Mouse (Mus musculus): ENCODE measurements around the gene Mark3. TPM values are rescaled to one million over a fixed set of nuclear protein-coding genes. Genes with fewer than 3 reads are reported as not detected.
"Not testable (repeated sequence)": the region's sequence is repeated elsewhere in the genome, so short reads cannot be mapped to it uniquely, and the experiment has no call there.

Gene Mark3
- polyA plus RNA-seq, 1 experiment from 2014 or later = 42.1 TPM

DNA sequence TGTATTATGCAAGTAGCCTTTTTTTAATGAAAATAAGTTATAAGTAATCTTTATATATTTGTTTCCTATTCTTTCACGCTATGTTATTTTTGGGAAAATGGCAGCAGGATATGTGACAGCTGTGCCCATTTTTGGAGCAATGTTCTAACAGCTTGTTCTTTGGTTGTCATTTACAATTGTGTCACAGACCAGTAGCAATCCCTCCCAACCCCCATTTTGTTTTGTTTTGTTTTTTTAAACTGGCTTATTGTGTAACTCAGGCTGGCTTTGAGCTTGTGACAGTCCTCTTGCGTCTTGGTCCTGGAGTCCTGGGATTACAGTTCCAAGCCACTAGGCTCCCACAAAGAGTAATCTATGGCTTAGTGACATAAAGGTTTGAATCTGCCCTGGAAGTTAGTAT lies 31.3 kb downstream of the Mark3 start:
- 93% methylated on average over 2 of the region's 2 CpGs for WGBS

DNA sequence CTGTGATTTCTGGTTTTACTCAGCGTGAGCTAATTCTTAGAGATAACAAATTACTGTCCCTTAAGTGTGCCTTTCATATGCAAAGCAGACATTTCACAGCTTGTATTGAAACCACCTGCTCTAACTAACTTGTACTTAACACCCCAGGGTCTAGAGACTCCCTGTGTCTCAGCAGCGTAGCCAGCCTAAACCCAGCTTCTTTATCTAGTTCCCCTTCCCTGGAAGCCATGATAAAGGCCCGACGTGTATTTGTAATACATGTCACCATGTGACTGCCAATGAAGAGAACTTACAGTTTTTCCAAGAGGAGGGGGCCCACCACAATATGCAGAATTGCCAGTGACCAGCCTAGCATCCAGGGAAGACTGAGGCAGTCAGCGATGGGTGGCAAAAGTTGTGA lies 33.7 kb downstream of the Mark3 start:
- no peak for DNase-seq (ENCODE audit: extremely low spot score, low spot score)
- no peak overlapping the region for H3K27ac ChIP-seq
- 47% methylated on average over 5 of the region's 5 CpGs for WGBS
- H3K9me3 ChIP-seq = no peaks in the 10 kb centered on the region
- no peaks in the 10 kb centered on the region for H3K27me3 ChIP-seq (ENCODE audit: poor library complexity, severe bottlenecking)
- peaks cover 10% of the 10 kb centered on the region; the same call in 1 of the 2 replicates for H3K4me1 ChIP-seq
- H3K36me3 ChIP-seq (replicated peaks) = peaks cover 96% of the 10 kb centered on the region
- no peak overlapping the region for H3K4me3 ChIP-seq

More for the DNA sequence above, 31.3 kb downstream of the Mark3 start:
- no peaks in the 10 kb centered on the region for H3K27me3 ChIP-seq (ENCODE audit: poor library complexity, severe bottlenecking)
- H3K27ac ChIP-seq = no peak overlapping the region
- no peaks in the 10 kb centered on the region for H3K9me3 ChIP-seq
- H3K4me3 ChIP-seq = no peak overlapping the region
- DNase-seq (ENCODE audit: extremely low spot score, low spot score) = no peak
- H3K36me3 ChIP-seq (replicated peaks) = peaks cover 94% of the 10 kb centered on the region
- H3K4me1 ChIP-seq = peaks cover 10% of the 10 kb centered on the region; the same call in 1 of the 2 replicates

DNA sequence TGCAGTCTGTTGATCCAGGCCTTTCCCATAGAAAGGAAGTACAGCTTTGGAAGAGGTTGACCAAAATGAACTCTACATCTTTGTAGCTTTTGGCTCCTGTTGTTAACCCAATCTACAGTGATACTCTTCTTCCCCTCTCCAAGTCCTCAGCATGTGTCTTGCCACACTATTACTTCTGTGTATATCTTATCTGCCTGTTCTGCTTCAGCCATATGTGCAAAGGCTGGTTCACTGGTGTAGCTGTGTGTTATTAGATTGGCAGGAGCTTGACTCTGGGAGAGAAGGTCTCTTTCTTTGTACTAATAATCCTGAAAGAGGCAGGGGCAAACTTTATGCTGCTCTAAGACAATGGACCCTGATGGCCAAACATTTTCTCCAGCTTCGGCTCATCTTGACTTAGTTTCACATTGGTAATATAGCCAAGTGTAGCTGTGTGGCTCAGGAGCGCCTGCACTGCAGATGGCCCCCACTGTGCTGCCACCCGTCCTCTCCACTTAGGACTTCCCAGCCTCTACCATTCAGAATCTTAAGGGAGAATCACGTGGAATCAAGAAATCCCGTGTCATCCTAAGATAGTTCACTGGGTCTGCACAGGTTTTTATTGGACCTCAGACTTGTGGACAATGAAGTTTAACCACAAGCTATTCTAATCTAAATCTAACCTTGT lies 40.3 kb downstream of the Mark3 start:
- 93% methylated on average over 5 of the region's 5 CpGs for WGBS
- no peak for DNase-seq (ENCODE audit: extremely low spot score, low spot score)
- no peaks in the 10 kb centered on the region for H3K4me1 ChIP-seq
- no peaks in the 10 kb centered on the region for H3K27me3 ChIP-seq (ENCODE audit: poor library complexity, severe bottlenecking)
- H3K36me3 ChIP-seq (replicated peaks) = peaks cover 86% of the 10 kb centered on the region
- H3K9me3 ChIP-seq = no peaks in the 10 kb centered on the region
- no peak overlapping the region for H3K4me3 ChIP-seq
- no peak overlapping the region for H3K27ac ChIP-seq

DNA sequence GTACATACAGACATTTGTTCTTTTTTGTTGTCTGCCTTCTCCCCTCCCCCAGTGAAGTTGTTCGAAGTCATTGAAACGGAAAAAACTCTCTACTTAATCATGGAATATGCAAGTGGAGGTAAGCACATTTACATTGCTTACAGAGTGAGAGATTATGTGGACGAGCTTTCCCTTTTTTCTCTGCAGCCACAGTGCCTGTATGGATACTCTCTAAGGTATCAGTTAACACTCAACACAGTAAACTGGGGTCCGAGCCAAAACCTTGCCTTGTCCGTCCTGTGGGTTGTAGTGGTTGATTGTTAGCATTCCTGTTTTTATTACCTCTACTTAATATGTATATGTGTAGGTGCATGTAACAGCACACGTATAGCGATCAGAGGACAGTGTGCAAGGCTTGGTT lies 43.9 kb downstream of the Mark3 start:
- WGBS = 91% methylated on average over 7 of the region's 7 CpGs
- Histone ChIP-seq H3K4me1 (no peaks in the 10 kb centered on the region), H3K9me3 (no peaks in the 10 kb centered on the region), H3K4me3 (no peak overlapping the region), H3K36me3 (replicated peaks) (peaks cover 86% of the 10 kb centered on the region), H3K27ac (no peak overlapping the region), H3K27me3 (ENCODE audit: poor library complexity, severe bottlenecking) (no peaks in the 10 kb centered on the region)
- DNase-seq (ENCODE audit: extremely low spot score, low spot score) = no peak

DNA sequence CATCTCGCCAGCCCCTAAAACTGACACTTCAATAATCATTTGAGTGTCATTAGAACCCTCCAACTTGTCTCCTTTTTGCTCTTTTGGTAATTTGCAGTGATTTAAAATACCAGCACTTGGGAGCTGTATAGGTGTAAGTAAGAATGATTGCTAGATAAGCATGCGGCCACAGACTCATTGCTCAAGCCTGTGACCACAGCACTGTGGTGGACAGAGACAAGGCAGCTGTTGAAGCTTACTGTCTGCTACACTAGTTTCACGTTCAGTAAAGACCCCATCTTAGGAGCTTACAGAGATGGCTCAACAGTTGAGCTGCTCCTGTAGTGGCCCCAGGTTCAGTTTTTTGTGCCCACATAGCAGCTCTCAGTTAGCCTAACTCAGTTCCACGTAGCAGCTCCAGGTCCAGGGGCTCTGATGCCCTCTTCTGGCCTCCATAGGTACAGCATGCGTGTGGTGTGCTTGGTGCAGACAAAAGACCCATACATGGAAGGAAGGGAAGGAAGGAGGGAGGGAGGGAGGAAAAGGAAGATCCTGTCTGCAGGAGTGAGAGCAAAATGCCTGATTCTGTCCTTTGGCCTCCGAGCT lies 73.8 kb downstream of the Mark3 start:
- Histone ChIP-seq H3K36me3 (replicated peaks) (peaks cover 99% of the 10 kb centered on the region), H3K27ac (peak overlapping the region; percentile 26)
- peak; percentile 68 for DNase-seq (ENCODE audit: extremely low spot score, low spot score)

DNA sequence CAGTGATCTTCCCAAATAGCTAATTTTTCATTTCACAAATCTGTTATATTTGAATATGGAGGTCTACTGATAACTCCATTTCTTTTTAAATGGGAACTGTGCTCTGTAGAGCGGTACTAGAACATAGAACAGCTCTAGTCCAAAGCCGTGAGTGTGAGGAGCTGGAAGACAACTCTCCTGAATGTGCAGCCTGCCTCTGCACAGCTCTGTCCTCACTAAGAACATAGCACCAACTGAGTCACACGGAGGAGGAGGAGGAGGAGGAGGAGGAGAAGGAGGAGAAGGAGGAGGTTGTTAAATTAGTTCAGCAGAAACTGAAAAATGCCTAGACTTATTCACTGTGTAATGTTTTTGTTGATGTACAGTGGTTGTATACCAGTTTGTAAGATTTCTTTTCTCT lies 78.6 kb downstream of the Mark3 start:
- WGBS = 92% methylated on average over 3 of the region's 3 CpGs
- Histone ChIP-seq H3K9me3 (no peaks in the 10 kb centered on the region), H3K4me1 (0 out of 2 replicates have a peak, but pooled peaks cover 5% of the 10 kb centered on the region), H3K4me3 (no peak overlapping the region), H3K27ac (no peak overlapping the region), H3K27me3 (ENCODE audit: poor library complexity, severe bottlenecking) (no peaks in the 10 kb centered on the region), H3K36me3 (replicated peaks) (peaks cover 99% of the 10 kb centered on the region)
- no peak for DNase-seq (ENCODE audit: extremely low spot score, low spot score)

More for the DNA sequence above, 73.8 kb downstream of the Mark3 start:
- Histone ChIP-seq H3K27me3 (ENCODE audit: poor library complexity, severe bottlenecking) (no peaks in the 10 kb centered on the region), H3K9me3 (no peaks in the 10 kb centered on the region), H3K4me3 (no peak overlapping the region), H3K4me1 (no peaks in the 10 kb centered on the region)
- WGBS = 55% methylated on average over 6 of the region's 6 CpGs

DNA sequence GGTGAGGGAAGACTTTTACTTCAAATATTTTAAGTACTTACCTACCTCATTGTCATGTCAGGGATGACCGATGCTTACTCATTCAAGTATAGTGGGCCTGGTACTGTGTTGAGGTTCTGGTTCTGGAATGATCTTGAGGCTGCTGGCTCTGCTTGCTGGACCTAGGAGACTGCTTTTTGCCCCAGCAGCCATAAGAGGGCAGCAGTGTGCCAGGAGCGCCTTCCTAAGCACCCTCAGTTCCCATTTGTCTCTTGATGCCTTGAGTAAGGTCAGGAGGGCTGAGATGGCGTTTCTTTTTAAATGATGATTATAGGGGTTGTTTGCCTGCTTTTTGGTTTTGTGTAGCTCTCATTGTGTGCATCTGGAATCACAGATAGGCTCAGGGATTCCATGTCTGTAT lies 79.1 kb downstream of the Mark3 start:
- Histone ChIP-seq H3K4me3 (no peak overlapping the region), H3K36me3 (replicated peaks) (peaks cover 99% of the 10 kb centered on the region), H3K27ac (peak overlapping the region; percentile 56), H3K9me3 (no peaks in the 10 kb centered on the region), H3K27me3 (ENCODE audit: poor library complexity, severe bottlenecking) (no peaks in the 10 kb centered on the region), H3K4me1 (0 out of 2 replicates have a peak, but pooled peaks cover 5% of the 10 kb centered on the region)
- 47% methylated on average over 3 of the region's 3 CpGs for WGBS
- peak; percentile 51 for DNase-seq (ENCODE audit: extremely low spot score, low spot score)

DNA sequence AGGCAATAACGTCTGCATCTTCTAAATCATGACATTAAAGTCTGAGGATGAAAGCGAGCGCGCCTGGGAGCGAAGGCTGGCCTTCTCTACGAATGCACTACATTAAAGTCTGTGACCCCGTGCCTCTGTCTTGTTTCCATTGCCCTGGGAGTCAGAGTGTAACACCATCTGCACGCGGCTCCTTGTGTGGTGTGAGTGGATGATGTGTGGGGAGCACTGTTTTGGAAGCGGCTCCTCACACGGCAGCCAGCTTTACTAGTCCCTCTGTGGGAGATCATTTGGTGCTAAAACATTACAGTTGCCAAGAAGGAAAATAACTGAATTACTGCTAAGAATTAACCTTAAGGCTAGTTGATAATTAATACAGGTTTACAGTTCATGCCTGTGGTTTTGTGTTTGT lies 81.4 kb downstream of the Mark3 start:
- no peak for DNase-seq (ENCODE audit: extremely low spot score, low spot score)
- Histone ChIP-seq H3K27me3 (ENCODE audit: poor library complexity, severe bottlenecking) (no peaks in the 10 kb centered on the region), H3K4me1 (0 out of 2 replicates have a peak, but pooled peaks cover 5% of the 10 kb centered on the region), H3K36me3 (replicated peaks) (peaks cover 99% of the 10 kb centered on the region), H3K4me3 (no peak overlapping the region), H3K27ac (no peak overlapping the region), H3K9me3 (no peaks in the 10 kb centered on the region)
- WGBS = 97% methylated on average over 11 of the region's 11 CpGs

DNA sequence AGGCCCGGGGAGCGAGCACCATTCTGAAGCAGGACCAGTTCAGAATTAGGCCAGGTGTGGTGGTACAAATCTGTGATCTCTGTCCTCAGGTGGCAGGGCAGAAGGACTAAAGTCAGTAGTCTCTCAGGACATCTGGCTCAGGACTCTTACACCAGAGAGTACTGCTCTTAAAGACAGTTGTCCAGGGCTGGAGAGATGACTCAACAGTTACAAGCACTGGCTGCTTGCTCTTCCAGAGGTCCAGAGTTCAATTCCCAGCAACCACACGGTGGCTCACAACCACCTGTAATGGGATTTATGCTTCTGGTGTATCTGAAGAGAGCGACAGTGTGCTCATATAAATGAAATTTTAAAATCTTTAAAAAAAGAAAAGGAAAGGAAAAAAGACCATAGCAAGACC lies 85.0 kb downstream of the Mark3 start:
- H3K36me3 ChIP-seq (replicated peaks) = peaks cover 96% of the 10 kb centered on the region
- no peak overlapping the region for H3K4me3 ChIP-seq
- H3K4me1 ChIP-seq = peaks cover 9% of the 10 kb centered on the region
- no peaks in the 10 kb centered on the region for H3K27me3 ChIP-seq (ENCODE audit: poor library complexity, severe bottlenecking)
- no peaks in the 10 kb centered on the region for H3K9me3 ChIP-seq
- H3K27ac ChIP-seq = no peak overlapping the region
- no peak for DNase-seq (ENCODE audit: extremely low spot score, low spot score)
- 96% methylated on average over 4 of the region's 4 CpGs for WGBS

DNA sequence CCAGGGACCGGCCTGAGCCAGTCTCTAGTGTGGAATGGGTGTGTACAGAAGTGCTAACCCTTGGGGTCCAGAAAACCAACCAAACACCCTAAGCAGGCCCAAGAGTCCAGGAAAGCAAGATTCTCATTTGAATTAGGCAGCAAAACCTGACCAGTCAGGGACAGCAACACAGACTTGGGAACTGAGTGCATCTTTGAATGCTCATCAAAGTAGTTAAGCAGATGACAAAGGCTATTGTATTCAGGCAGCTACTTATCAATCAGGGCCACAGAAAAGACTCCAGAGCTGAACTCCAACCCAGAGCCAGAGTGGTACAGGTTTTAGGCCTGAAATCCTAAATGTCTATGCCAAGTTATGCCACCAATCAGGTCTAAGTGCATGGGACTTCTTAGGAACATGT lies 86.3 kb downstream of the Mark3 start:
- peaks cover 93% of the 10 kb centered on the region for H3K36me3 ChIP-seq (replicated peaks)

DNA sequence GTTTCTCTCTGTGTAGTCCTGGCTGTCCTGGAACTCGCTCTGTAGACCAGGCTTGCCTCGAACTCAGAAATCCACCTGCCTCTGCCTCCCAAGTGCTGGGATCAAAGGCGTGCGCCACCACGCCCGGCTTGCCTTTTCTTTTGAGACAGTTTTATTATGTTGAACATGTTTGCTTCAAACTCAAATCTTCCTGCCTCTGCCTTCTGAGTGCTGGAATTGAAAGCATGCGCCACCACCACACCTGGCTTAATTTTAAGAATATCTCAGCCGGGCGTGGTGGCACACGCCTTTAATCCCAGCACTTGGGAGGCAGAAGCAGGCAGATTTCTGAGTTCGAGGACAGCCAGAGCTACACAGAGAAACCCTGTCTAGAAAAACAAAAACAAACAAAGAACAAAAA lies 87.2 kb downstream of the Mark3 start:
- peaks cover 86% of the 10 kb centered on the region for H3K36me3 ChIP-seq (replicated peaks)
- not testable (repeated sequence) for H3K27ac ChIP-seq; H3K27me3 ChIP-seq (ENCODE audit: poor library complexity, severe bottlenecking); H3K9me3 ChIP-seq; DNase-seq (ENCODE audit: extremely low spot score, low spot score); H3K4me3 ChIP-seq
- H3K4me1 ChIP-seq = peaks cover 14% of the 10 kb centered on the region
- WGBS = 97% methylated on average over 11 of the region's 11 CpGs

More for the DNA sequence above, 86.3 kb downstream of the Mark3 start:
- no peak overlapping the region for H3K4me3 ChIP-seq
- 91% methylated on average over 1 of the region's 1 CpGs for WGBS
- no peaks in the 10 kb centered on the region for H3K9me3 ChIP-seq
- H3K27ac ChIP-seq = no peak overlapping the region
- DNase-seq (ENCODE audit: extremely low spot score, low spot score) = no peak
- H3K4me1 ChIP-seq = peaks cover 14% of the 10 kb centered on the region
- H3K27me3 ChIP-seq (ENCODE audit: poor library complexity, severe bottlenecking) = no peaks in the 10 kb centered on the region

DNA sequence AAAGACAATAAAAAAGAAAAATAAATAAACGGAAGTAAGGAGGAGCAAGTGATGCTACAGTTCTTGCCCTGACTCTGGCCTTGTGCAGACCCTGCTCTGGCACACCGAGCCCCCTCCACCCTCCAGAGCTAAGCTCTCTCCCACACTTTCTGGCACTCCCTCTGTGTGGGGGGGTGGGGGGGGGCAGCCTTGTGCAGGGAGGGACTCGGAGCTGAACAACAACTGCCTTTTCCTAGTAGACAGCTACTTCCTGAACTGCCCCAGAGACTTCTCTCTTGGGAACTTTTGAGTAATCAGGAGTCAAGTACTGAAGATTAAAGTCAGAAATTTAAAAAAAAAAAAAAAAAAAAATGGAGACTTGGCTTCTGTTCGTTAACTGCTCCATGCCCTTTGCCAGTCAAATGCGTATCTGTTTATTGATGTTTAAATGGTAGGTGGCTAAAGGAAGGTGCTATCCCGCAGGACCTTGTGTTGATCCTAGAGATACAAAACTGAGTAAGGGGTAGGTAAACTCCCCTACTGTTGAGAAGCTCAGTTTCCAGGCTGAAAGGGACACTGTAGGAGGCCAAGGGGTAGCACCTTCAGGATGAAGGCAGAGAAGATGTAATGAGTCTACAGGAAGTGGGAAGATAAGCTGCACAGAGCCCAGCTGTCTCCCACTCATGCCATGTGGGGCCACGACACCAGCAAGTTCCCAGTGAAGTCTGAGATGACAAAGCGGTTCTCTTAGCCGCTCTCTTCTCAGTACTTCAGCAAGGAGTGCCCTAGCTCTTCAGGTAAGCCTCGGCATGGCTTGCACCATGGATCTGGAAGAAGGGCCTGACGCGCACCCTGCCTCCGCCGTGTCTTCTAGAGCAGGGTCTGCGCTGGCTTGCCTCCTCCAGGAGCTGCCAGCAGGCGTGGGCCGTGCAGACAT lies 89.2 kb downstream of the Mark3 start:
- Histone ChIP-seq H3K27me3 (ENCODE audit: poor library complexity, severe bottlenecking) (no peaks in the 10 kb centered on the region), H3K4me1 (peaks cover 23% of the 10 kb centered on the region), H3K4me3 (no peak overlapping the region), H3K27ac (peak overlapping the region; percentile 56), H3K9me3 (no peaks in the 10 kb centered on the region), H3K36me3 (replicated peaks) (peaks cover 79% of the 10 kb centered on the region)
- 78% methylated on average over 17 of the region's 17 CpGs for WGBS
- DNase-seq (ENCODE audit: extremely low spot score, low spot score) = no peak
